Mouse (Mus musculus) forebrain, embryonic 10.5 days (tissue): Measurements from ENCODE around the gene Shroom3. TPM values are rescaled to one million over a fixed set of nuclear protein-coding genes. Genes with fewer than 3 reads are reported as not detected.

Source experiments
- DNase-seq: peaks from one replicate; pipeline ENCODE4 v3.0.0-alpha.2; 2017; ENCODE audit warnings: low spot score; ENCODE audit errors: extremely low spot score
- H3K27ac ChIP-seq: fragments of 300-500 bp; sonication (generic); 2 replicates; pipeline ENCODE4 v1.5.1; 2016; ENCODE audit warnings: mild to moderate bottlenecking
- H3K27me3 ChIP-seq: fragments of 300-500 bp; sonication (generic); 2 replicates; pipeline ENCODE4 v1.6.1; 2016; ENCODE audit warnings: mild to moderate bottlenecking; ENCODE audit not compliant: poor library complexity, severe bottlenecking
- H3K36me3 ChIP-seq: fragments of 300-500 bp; sonication (generic); replicated peaks from 2 replicates; pipeline ENCODE4 v1.6.1; 2016; ENCODE audit warnings: mild to moderate bottlenecking, moderate library complexity
- H3K4me1 ChIP-seq: fragments of 300-500 bp; sonication (generic); 2 replicates; pipeline ENCODE4 v1.6.1; 2016
- H3K4me3 ChIP-seq: fragments of 300-500 bp; sonication (generic); 2 replicates; pipeline ENCODE4 v1.5.1; 2016; ENCODE audit warnings: mild to moderate bottlenecking, moderate library complexity
- H3K9me3 ChIP-seq: fragments of 300-500 bp; sonication (generic); 2 replicates; pipeline ENCODE4 v1.6.1; 2016; ENCODE audit warnings: mild to moderate bottlenecking, moderate library complexity
- WGBS: fragments of 180-500 bp; shearing (Covaris S2); methylation state at CpG from one replicate; pipeline ENCODE4 v1.1.7; 2016; 5-methylcytosine and 5-hydroxymethylcytosine counted together
- polyA plus RNA-seq: library from polyadenylated mRNA; unstranded; fragments of >200 nt; fragmentation: Nextera tagmentation; extraction: Ambion mirVana; gene quantifications from 2 replicates; pipeline ENCODE4 v1.2.1, GENCODE M21; 2016

Shroom3 gene
- polyA plus RNA-seq, 1 experiment from 2014 or later, result 8.1 TPM

DNA sequence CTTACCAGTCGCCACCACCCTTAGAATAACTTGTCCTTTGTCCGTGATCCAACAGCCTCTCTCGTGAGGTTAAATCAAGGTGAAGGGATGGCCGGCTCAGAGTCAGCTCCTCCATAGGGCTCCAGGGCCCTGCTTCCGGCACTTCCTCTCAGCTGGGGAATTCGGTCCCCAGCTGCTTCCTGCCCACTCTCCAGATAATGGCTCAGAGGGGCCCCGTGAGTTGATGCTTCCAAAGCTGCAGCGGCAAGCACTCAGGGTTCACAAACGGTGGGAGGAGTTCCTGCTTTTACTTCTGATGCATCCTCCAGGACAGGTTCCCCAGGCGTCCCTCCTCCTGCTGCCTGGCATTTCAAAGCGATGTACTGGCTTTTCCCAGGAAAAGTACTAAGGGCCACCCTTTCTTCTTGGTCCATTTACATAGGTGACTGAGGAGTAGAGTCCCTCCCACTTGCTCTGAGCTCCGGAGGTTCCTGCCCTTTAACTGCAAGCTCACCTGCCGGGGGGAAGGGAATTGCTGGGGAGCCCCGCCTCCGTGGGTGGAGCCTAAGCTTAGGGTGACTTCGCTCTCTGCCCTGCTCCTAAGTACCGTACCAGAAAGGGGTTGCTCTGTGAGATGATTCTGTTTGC is 241.7 kb downstream of the Shroom3 start:
- Histone ChIP-seq H3K4me3 (peak overlapping the region; percentile 28), H3K27ac (peak overlapping the region; percentile 49), H3K27me3 (no peaks in the 10 kb centered on the region), H3K9me3 (no peaks in the 10 kb centered on the region), H3K36me3 (peaks cover 72% of the 10 kb centered on the region), H3K4me1 (peaks cover 27% of the 10 kb centered on the region)
- no peak for DNase-seq
- WGBS, result 7% methylated on average over 17 of the region's 17 CpGs

DNA sequence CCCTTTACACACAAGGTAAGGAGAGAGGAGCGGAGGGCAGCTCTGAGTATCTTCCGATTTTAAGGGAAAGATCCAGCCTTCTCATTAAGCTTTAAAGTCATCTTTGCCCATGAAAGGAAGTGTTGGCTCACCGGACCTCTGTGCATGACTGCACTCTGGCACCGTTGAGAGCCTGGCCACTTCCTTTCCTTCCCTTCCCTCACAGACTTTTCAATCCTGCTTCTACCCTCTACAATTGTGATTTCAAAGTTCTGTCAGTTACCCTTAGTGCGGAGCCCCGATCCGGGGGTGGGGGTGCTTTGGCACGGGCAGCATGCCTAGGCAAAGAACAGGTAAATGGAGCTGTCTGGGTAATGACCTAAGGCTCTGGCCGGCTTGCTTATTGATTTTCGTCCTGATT is 244.4 kb downstream of the Shroom3 start:
- Histone ChIP-seq H3K36me3 (peaks cover 65% of the 10 kb centered on the region), H3K27ac (no peak overlapping the region), H3K27me3 (no peaks in the 10 kb centered on the region), H3K9me3 (no peaks in the 10 kb centered on the region), H3K4me3 (no peak overlapping the region), H3K4me1 (peaks cover 52% of the 10 kb centered on the region)
- 93% methylated on average over 10 of the region's 10 CpGs for WGBS
- no peak for DNase-seq

DNA sequence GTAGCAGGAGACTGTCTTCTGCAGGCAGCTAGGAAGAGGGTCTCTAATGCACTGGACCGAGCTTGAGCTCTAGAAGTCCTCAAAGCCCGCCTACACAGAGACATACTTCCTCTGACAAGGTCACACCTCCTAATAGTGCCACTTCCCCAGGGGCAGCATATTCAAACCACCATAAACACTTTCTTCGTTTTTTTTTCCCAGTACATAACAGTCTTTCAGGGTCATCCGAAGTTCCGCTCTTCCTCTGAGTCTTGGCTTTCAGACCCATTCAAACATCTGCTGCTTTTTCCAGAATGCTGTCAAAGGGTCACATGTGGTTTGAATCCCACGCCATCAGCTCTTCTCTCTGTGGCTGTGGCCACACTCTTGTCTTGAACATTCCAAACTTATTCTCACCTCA is 247.3 kb downstream of the Shroom3 start:
- H3K36me3 ChIP-seq, result peaks cover 76% of the 10 kb centered on the region
- H3K4me1 ChIP-seq, result peaks cover 38% of the 10 kb centered on the region
- WGBS, result 76% methylated on average over 6 of the region's 6 CpGs
- H3K27me3 ChIP-seq, result no peaks in the 10 kb centered on the region
- H3K9me3 ChIP-seq, result no peaks in the 10 kb centered on the region
- H3K4me3 ChIP-seq, result no peak overlapping the region
- no peak for DNase-seq
- no peak overlapping the region for H3K27ac ChIP-seq

DNA sequence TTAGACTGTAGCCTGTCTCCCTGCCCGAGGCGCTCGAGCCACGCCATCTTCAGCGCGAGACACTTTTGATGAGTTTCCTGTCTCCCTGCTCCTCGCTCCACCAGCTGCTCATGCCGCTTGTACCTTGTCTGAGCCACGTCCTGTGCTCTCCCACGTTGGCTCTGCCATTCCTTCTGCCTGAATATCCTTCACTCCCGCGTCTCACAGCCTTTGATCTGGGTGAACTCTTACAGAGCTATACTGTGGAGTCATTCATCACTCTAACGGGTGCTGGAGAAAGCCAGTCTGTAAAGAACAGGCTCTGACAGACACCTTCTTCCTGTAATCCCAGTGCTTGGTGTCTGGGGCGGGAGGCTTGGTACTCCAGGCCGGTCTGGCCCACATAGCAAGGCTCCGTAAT is 248.1 kb downstream of the Shroom3 start:
- no peak for DNase-seq

DNA sequence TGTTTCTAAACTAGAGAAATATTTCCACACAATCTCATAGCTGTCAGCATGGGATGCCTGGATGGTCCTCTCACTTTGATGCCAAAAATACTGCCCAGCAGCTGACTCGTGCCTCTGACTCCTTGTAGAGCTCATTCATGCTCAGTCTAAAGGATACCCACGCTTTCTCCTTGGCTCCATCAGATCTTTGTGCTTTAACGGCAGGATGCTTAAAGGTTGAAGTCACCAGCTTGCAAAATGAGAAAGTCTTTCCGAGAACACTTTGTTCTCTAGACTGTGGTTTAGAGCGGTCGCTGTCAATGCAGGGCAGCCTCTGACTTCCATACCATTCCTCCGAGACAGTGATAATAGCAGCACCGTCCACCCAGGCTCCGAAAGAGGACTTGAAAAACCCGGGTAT is 249.8 kb downstream of the Shroom3 start:
- 89% methylated on average over 10 of the region's 10 CpGs for WGBS
- Histone ChIP-seq H3K27me3 (no peaks in the 10 kb centered on the region), H3K4me1 (peaks cover 32% of the 10 kb centered on the region), H3K9me3 (no peaks in the 10 kb centered on the region), H3K36me3 (peaks cover 80% of the 10 kb centered on the region), H3K4me3 (no peak overlapping the region), H3K27ac (no peak overlapping the region)
- no peak for DNase-seq

More for the DNA sequence above, 248.1 kb downstream of the Shroom3 start:
- Histone ChIP-seq H3K27ac (peak overlapping the region; percentile 62), H3K27me3 (no peaks in the 10 kb centered on the region), H3K9me3 (no peaks in the 10 kb centered on the region), H3K4me1 (peaks cover 32% of the 10 kb centered on the region), H3K36me3 (peaks cover 79% of the 10 kb centered on the region), H3K4me3 (no peak overlapping the region)
- 81% methylated on average over 16 of the region's 16 CpGs for WGBS

DNA sequence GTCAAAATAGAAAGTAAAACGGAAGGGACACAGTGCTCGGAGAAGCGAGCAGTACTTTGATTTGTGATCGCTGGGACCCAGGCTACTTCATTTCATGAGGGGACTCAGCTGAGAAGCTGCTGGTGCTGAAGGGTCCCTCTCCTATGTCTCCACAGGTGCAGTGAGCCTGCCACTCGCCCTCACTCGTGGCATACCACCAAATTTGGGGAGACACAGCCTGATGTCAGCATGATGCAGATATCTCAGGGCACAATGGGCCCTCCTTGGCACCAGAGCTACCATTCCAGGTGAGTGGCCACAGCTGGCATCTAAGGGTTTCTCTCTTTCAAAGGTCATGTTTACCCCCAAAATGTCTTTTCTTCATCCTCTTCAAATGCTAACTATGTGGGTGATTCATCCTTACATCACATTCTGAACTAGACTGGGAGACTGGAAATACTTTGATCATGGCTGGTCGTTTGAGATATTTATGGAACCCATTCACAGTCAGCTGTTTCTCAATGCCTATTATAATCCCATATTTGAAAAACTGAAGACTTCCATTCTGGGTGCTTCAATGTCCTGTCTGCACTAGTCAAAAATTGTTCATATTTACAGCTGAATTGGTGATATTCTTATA is 250.5 kb downstream of the Shroom3 start:
- Histone ChIP-seq H3K27ac (no peak overlapping the region), H3K9me3 (no peaks in the 10 kb centered on the region), H3K4me1 (peaks cover 32% of the 10 kb centered on the region), H3K27me3 (no peaks in the 10 kb centered on the region), H3K36me3 (peaks cover 83% of the 10 kb centered on the region), H3K4me3 (no peak overlapping the region)
- WGBS, result 93% methylated on average over 7 of the region's 7 CpGs
- DNase-seq, result no peak

DNA sequence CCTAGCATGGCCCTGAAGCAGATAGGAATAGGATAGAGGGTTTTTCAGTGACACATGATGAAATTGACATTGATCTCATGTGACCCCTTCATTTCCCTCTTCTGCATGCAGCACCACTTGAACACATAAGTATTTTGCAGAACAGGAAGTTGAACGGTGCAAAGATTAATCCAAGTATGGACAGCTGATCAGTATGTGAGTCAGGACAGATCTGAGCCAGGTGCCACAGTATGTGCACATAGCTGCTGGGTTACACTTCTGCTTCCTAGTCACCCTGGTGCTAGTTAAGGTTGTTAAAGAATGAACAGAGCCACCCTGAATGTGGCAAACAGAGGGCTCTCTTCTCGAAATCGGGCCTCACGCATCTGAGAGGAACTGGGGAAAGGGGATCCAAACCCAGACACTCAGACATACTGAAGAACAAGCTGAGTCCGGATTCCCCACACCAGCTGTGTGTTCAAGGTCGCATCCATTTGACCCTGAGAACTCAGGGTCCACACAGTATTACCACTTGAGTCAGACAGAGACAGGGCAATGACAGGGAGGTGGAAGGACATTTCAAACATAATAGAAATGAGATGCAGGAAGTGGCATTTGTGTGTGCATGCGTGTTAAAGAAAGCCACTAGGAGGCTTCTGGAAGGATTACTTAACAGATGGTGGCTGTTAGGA is 251.2 kb downstream of the Shroom3 start:
- H3K36me3 ChIP-seq, result peaks cover 84% of the 10 kb centered on the region
- DNase-seq, result no peak

DNA sequence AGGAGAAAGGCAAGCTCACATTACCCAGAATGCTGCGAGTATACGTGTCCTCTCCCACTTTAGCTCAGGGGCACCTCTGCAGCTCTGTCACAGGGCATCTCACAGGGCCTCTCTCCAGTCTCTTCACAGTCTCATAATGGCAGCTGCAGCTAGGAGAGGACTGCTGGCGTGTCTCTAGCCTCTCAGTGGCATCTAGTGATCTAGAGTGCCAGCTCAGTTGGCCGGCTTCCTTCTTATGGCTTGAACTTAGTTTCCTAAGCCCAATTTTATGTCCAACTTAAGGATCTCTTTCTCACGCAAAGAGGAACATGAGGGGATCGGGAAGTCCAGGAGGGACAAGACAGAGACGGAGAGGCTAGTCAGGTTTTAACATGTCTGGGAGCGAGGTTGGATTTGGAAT is 252.6 kb downstream of the Shroom3 start:
- Histone ChIP-seq H3K36me3 (peaks cover 84% of the 10 kb centered on the region), H3K27ac (no peak overlapping the region), H3K9me3 (peaks cover 12% of the 10 kb centered on the region), H3K4me3 (no peak overlapping the region), H3K27me3 (no peaks in the 10 kb centered on the region), H3K4me1 (peaks cover 21% of the 10 kb centered on the region)
- WGBS, result 91% methylated on average over 8 of the region's 8 CpGs
- DNase-seq, result no peak

More for the DNA sequence above, 251.2 kb downstream of the Shroom3 start:
- Histone ChIP-seq H3K4me3 (no peak overlapping the region), H3K27me3 (no peaks in the 10 kb centered on the region), H3K27ac (no peak overlapping the region), H3K9me3 (no peaks in the 10 kb centered on the region), H3K4me1 (peaks cover 32% of the 10 kb centered on the region)
- WGBS, result 90% methylated on average over 7 of the region's 7 CpGs

DNA sequence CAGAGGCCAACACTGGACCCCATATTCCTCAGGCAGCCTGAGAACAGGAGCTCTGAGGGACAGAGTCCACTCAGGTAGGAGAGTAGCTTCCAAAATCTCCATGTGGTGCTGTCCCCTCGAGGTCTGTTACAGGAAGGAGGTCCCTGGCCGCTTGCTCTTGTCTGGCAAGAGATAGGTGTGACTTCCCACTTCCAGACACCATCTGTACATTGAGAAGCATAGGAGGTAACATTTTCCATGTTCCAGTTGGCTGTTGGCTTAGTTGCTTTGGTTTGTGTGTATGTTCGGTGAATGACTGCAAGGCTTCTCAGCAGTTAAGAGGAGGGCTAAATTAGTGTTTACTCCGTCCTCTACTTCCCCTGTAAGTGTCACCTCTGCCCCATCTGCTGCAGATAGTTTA is 254.5 kb downstream of the Shroom3 start:
- Histone ChIP-seq H3K9me3 (peaks cover 30% of the 10 kb centered on the region), H3K4me3 (no peak overlapping the region), H3K27me3 (no peaks in the 10 kb centered on the region), H3K27ac (no peak overlapping the region), H3K36me3 (peaks cover 91% of the 10 kb centered on the region), H3K4me1 (0 out of 2 replicates have a peak, but pooled peaks cover 5% of the 10 kb centered on the region)
- no peak for DNase-seq
- 83% methylated on average over 4 of the region's 4 CpGs for WGBS

DNA sequence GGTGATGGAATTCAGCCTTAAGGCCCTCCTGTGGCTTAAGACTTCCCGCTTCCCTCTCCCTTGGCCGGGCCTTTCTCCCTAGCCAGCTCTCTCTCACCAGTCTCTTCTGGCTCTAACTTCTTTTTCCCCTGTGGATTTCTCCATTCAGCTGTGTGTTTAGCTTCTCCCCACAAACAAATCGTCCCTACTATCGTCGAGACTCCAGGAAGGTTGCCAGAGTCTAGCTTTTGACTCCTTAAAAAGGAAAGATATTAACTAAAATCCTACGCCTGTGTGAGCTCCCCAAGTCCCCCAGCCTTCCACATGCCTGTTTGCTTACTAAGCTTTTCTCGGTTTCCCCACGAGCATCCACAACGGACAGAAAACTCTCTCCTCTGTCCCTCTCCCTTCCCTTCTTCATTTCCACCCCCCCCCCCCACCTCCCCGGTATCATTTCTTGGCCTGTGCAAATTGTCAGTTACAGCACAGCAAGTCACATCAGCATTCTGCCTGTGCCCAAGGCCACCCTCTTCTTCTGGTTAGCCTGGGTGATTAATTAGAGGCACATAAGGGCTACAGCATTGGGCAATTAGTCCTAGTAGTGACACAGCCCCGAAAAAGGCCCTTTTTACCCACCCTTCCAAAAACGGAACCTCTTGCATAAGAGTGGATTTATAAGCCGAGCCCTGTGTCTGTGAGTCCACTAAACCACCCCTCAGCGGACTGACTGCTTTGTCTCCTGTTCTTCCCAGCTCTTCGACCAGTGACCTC is 256.2 kb downstream of the Shroom3 start:
- Histone ChIP-seq H3K36me3 (peaks cover 94% of the 10 kb centered on the region), H3K4me3 (no peak overlapping the region), H3K4me1 (0 out of 2 replicates have a peak, but pooled peaks cover 3% of the 10 kb centered on the region), H3K9me3 (peaks cover 34% of the 10 kb centered on the region), H3K27me3 (no peaks in the 10 kb centered on the region), H3K27ac (no peak overlapping the region)
- WGBS, result 86% methylated on average over 15 of the region's 15 CpGs
- DNase-seq, result no peak

DNA sequence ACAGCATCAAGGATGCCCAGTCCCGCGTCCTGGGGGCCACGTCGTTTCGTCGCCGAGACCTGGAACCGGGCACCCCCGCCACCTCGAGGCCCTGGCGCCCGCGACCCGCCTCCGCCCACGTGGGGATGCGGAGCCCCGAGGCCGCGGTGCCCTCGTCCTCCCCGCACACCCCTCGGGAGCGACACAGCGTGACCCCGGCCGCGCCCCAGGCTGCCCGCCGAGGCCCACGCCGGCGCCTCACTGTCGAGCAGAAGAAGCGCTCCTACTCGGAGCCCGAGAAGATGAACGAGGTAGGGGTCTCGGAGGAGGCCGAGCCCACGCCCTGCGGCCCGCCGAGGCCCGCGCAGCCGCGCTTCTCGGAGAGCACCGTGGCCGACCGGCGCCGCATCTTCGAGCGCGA is 258.9 kb downstream of the Shroom3 start:
- Histone ChIP-seq H3K27me3 (no peaks in the 10 kb centered on the region), H3K4me3 (no peak overlapping the region), H3K27ac (no peak overlapping the region), H3K36me3 (peaks cover 97% of the 10 kb centered on the region), H3K9me3 (peaks cover 34% of the 10 kb centered on the region), H3K4me1 (no peaks in the 10 kb centered on the region)
- DNase-seq, result no peak
- 89% methylated on average over 57 of the region's 57 CpGs for WGBS

DNA sequence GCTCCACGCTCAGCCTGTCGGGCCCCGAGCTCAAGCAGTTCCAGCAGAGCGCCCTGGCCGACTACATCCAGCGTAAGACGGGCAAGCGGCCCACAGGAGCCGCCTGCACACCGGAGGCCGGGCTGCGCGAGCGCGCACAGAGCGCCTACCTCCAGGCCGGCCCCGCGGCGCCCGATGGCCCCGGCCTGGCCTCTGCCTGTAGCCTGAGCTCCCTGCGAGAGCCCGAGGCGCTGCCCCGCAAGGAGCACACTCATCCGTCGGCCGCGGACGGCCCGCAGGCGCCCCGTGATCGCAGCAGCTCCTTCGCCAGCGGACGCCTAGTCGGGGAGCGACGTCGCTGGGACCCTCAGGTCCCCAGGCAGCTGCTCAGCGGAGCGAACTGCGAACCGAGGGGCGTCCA is 259.3 kb downstream of the Shroom3 start:
- peaks cover 34% of the 10 kb centered on the region for H3K9me3 ChIP-seq
- no peaks in the 10 kb centered on the region for H3K27me3 ChIP-seq
- 92% methylated on average over 47 of the region's 47 CpGs for WGBS
- H3K36me3 ChIP-seq, result peaks cover 97% of the 10 kb centered on the region
- H3K4me3 ChIP-seq, result no peak overlapping the region
- no peak for DNase-seq
- H3K4me1 ChIP-seq, result no peaks in the 10 kb centered on the region
- H3K27ac ChIP-seq, result no peak overlapping the region
